Mouse (Mus musculus) gastrocnemius, adult 2 months (tissue): Measurements from ENCODE around the gene Slc8a2. TPM values are rescaled to one million over a fixed set of nuclear protein-coding genes. Genes with fewer than 3 reads are reported as not detected.

Source experiments
- DNase-seq: peaks from one replicate; pipeline ENCODE4 v3.0.0; 2022
- H3K27ac ChIP-seq: fragments of 200-600 bp; 2 replicates; pipeline ENCODE4 v1.8.1; 2022; ENCODE audit warnings: mild to moderate bottlenecking
- H3K4me3 ChIP-seq: fragments of 200-600 bp; 2 replicates; pipeline ENCODE4 v1.8.1; 2022; ENCODE audit warnings: mild to moderate bottlenecking, moderate library complexity
- CTCF ChIP-seq: fragments of 200-600 bp; IDR thresholded peaks from 2 replicates; pipeline ENCODE4 v1.8.1; 2022; ENCODE audit warnings: antibody characterized with exemption, mild to moderate bottlenecking, moderate library complexity
- intact Hi-C: fragments of 180-260 bp; cut with DNase I; formaldehyde crosslinking; loops from one replicate; pipeline ENCODE4 v1.15.1; 2025
- total RNA-seq, 2 experiments: library from RNA; stranded (reverse); gene quantifications; 2 replicates each; pipeline ENCODE4 v1.2.3; 2021

Gene Slc8a2
- total RNA-seq, 2 experiments from 2014 or later = 0.08 to 0.28 TPM

- Histone ChIP-seq H3K27ac (no peak overlapping the region), H3K4me3 (no peak overlapping the region)
- DNase-seq = no peak
- intact Hi-C loops = no loop called here
- TF ChIP-seq CTCF = no peak
Observed at GRCm38 (mm10) chr7:16208781-16209665, 79.4 kb downstream of the Slc8a2 start.

Other genes starting within 250 kb of the Slc8a2 start
- gene Crx, start 249.9 kb upstream of the Slc8a2 start, total RNA-seq = not detected
- not detected for gene Crxos, start 247.2 kb upstream of the Slc8a2 start, total RNA-seq
- 1,000 to 10,000 TPM; 1,391 to 1,893 TPM for gene Selenow, start 207.4 kb upstream of the Slc8a2 start, total RNA-seq
- 10 to 100 TPM; 85.7 to 97.4 TPM for gene Nop53, start 183.8 kb upstream of the Slc8a2 start, total RNA-seq
- 10 to 100 TPM; 31.4 to 38.7 TPM for gene Ehd2, start 162.3 kb upstream of the Slc8a2 start, total RNA-seq
- gene Bicra, start 81.9 kb upstream of the Slc8a2 start, total RNA-seq = 1 to 10 TPM; 6.8 to 7.1 TPM
- gene Zfp541, start 68.0 kb upstream of the Slc8a2 start, total RNA-seq = not detected
- 100 to 1,000 TPM in 1 of 2 experiments, 10 to 100 TPM in 1; 99.2 to 113 TPM for gene Napa, start 31.4 kb upstream of the Slc8a2 start, total RNA-seq
- 10 to 100 TPM; 10.3 to 16.0 TPM for gene Kptn, start 9.9 kb upstream of the Slc8a2 start, total RNA-seq
- 1 to 10 TPM; 1.5 to 2.0 TPM for gene Meis3, start 45.3 kb downstream of the Slc8a2 start, total RNA-seq
- 1 to 10 TPM; 3.8 to 4.4 TPM for gene Dhx34, start 92.2 kb downstream of the Slc8a2 start, total RNA-seq
- under 1 TPM; 0.18 to 0.39 TPM for gene C5ar2, start 114.3 kb downstream of the Slc8a2 start, total RNA-seq
- gene C5ar1, start 129.7 kb downstream of the Slc8a2 start, total RNA-seq = 1 to 10 TPM; 1.6 to 2.4 TPM
- gene Inafm1, start 143.8 kb downstream of the Slc8a2 start, total RNA-seq = 10 to 100 TPM; 15.7 to 15.8 TPM
- 10 to 100 TPM; 41.0 to 42.1 TPM for gene Ccdc9, start 157.0 kb downstream of the Slc8a2 start, total RNA-seq
- gene Bbc3, start 178.6 kb downstream of the Slc8a2 start, total RNA-seq = 1 to 10 TPM; 1.4 to 2.9 TPM